Mouse (Mus musculus): Measurements from ENCODE around the gene Mxi1.

Mxi1 gene

GRCm38 (mm10) chr19:53299829-53300181 is 10.5 kb upstream of the Mxi1 start:
- no peak for DNase-seq (ENCODE audit: low read depth, low spot score)

GRCm38 (mm10) chr19:53303382-53303781 is 6.9 kb upstream of the Mxi1 start:
- no peak for DNase-seq (ENCODE audit: low read depth, low spot score)

- DNase-seq (ENCODE audit: low read depth, low spot score): no peak
These were observed 4.7 kb upstream of the Mxi1 start for GRCm38 (mm10) chr19:53305621-53306020.

- DNase-seq (ENCODE audit: low read depth, low spot score): no peak
These were observed 3.6 kb upstream of the Mxi1 start for GRCm38 (mm10) chr19:53306706-53307105.

GRCm38 (mm10) chr19:53307219-53307618 is 3.1 kb upstream of the Mxi1 start:
- no peak for DNase-seq (ENCODE audit: low read depth, low spot score)

GRCm38 (mm10) chr19:53309631-53310030 is 687 bp upstream of the Mxi1 start:
- no peak for DNase-seq (ENCODE audit: low read depth, low spot score)

GRCm38 (mm10) chr19:53310771-53311523 is 629 bp downstream of the Mxi1 start:
- peak; percentile 66 for DNase-seq (ENCODE audit: low read depth, low spot score)

GRCm38 (mm10) chr19:53311524-53312335 is 1.4 kb downstream of the Mxi1 start:
- peak; percentile 48 for DNase-seq (ENCODE audit: low read depth, low spot score)

- DNase-seq (ENCODE audit: low read depth, low spot score): peak; percentile 63
These were observed 2.1 kb downstream of the Mxi1 start for GRCm38 (mm10) chr19:53312336-53312871.

GRCm38 (mm10) chr19:53312951-53313683 is 2.8 kb downstream of the Mxi1 start:
- DNase-seq (ENCODE audit: low read depth, low spot score): peak; percentile 85

GRCm38 (mm10) chr19:53313684-53314443 is 3.5 kb downstream of the Mxi1 start:
- peak; percentile 99 for DNase-seq (ENCODE audit: low read depth, low spot score)

- no peak for DNase-seq (ENCODE audit: low read depth, low spot score)
These were observed 4.4 kb downstream of the Mxi1 start for GRCm38 (mm10) chr19:53314530-53315208.

- DNase-seq (ENCODE audit: low read depth, low spot score): no peak
These were observed 4.9 kb downstream of the Mxi1 start for GRCm38 (mm10) chr19:53315209-53315654.

- DNase-seq (ENCODE audit: low read depth, low spot score): no peak
These were observed 5.8 kb downstream of the Mxi1 start for GRCm38 (mm10) chr19:53316105-53316504.

GRCm38 (mm10) chr19:53316963-53317362 is 6.6 kb downstream of the Mxi1 start:
- DNase-seq (ENCODE audit: low read depth, low spot score): no peak

- DNase-seq (ENCODE audit: low read depth, low spot score): no peak
These were observed 8.1 kb downstream of the Mxi1 start for GRCm38 (mm10) chr19:53318143-53319132.

- no peak for DNase-seq (ENCODE audit: low read depth, low spot score)
These were observed 10.2 kb downstream of the Mxi1 start for GRCm38 (mm10) chr19:53320264-53321110.

- no peak for DNase-seq (ENCODE audit: low read depth, low spot score)
These were observed 11.0 kb downstream of the Mxi1 start for GRCm38 (mm10) chr19:53321273-53321672.
